Mouse (Mus musculus) skeletal muscle tissue, postnatal 0 days (tissue): ENCODE results near the gene Gm28360. TPM values are rescaled to one million over a fixed set of nuclear protein-coding genes. Genes with fewer than 3 reads are reported as not detected.

Source experiments
- polyA plus RNA-seq: library from polyadenylated mRNA; unstranded; fragments of >200 nt; fragmentation: Nextera tagmentation; extraction: Ambion mirVana; gene quantifications from 2 replicates; pipeline ENCODE4 v1.2.1, GENCODE M21; 2015

The Gm28360 gene
- polyA plus RNA-seq, result not detected in 2 replicates

GRCm38 (mm10) chr1:117829781-117830180 lies at the start of gene Gm28360:
Gene Gm28360 (plus strand): TSS chr1:117830081.

DNA sequence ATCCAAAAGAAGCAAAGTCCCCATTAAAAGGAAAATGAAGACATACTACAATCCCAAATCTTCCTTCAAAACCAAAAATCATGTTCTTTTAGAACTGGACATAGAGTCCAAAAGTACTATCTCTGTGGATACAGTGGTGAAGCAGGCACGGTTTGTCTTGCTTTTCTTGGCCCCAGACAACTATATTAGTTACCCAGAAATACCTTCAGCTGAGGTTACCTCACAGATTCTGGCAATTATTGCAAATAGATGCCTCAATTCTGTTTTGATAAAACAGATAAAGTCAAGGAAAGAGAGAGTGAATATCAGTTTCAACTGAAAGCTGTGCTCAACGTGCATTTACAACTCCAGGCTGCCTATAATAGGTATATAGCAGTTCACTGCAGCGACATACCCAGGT lies 49.0 kb upstream of the Gm28360 start, which contains the start of gene B020011L13Rik:
TSS of gene B020011L13Rik (plus strand) at position 301 of the 400 bp plus-strand sequence.

Other genes with a start within 250 kb of the Gm28360 start
- gene Gm28363, start 132.9 kb upstream of the Gm28360 start, polyA plus RNA-seq, result not detected in 2 replicates
- not detected in 2 replicates for gene B020011L13Rik, start 48.9 kb upstream of the Gm28360 start, polyA plus RNA-seq
- gene Gm28168, start 97.9 kb downstream of the Gm28360 start, polyA plus RNA-seq, result not detected in 2 replicates
- gene Gm7145, start 135.9 kb downstream of the Gm28360 start, polyA plus RNA-seq, result not detected in 2 replicates